Mouse (Mus musculus) duodenum, adult 2 months (tissue): Measurements from ENCODE around the gene Fmr1nb. TPM values are rescaled to one million over a fixed set of nuclear protein-coding genes. Genes with fewer than 3 reads are reported as not detected.

ENCODE experiments used
- polyA plus RNA-seq: library from polyadenylated mRNA; depleted of rRNA; stranded (reverse); fragments of >200 nt; gene quantifications from 2 replicates; pipeline ENCODE4 v1.2.3, GENCODE M21; 2012; ENCODE audit warnings: low replicate concordance; rRNA removed

Gene Fmr1nb
- polyA plus RNA-seq: 0.25 and 2.6 TPM in 2 replicates

DNA sequence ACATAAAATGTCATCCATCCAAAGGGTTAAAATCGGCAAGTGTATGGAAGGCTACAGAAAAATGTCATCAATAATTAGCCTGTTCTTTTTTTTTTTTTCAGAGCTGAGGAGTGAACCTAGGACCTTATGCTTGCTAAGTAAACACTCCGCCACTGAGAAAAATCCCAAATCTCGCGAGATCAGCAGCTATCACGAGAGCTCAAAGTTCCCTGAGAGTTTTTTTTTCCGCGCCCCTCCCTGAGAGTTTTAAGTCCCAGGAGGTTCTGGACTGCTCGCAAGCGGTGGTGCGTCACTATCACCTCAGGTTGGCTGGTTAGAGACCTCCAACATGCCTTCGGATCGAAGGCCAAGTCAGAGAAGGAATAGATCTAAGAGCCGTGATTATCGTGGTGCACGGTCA lies at the start of gene Fmr1nb:
Gene Fmr1nb, plus strand, starts transcription at position 234 of the 400 bp plus-strand sequence.

GRCm38 (mm10) chrX:68821059-68821458 lies 59.4 kb downstream of the Fmr1nb start, which contains the start of gene Gm14698:
Gm14698 (plus strand) TSS chrX:68821093.

Other genes with a start within 250 kb of the Fmr1nb start
- 0.61 and 2.4 TPM in 2 replicates for gene Fmr1, start 83.3 kb upstream of the Fmr1nb start, polyA plus RNA-seq
- 0.02 TPM in 1 of 2 replicates, not detected in the other for gene Gm14698, start 59.3 kb downstream of the Fmr1nb start, polyA plus RNA-seq
- not detected in 2 replicates for gene Gm6812, start 131.2 kb downstream of the Fmr1nb start, polyA plus RNA-seq